Mouse (Mus musculus) gastrocnemius, postnatal 10 days (tissue): ENCODE data around the gene 2010005H15Rik. TPM values are rescaled to one million over a fixed set of nuclear protein-coding genes. Genes with fewer than 3 reads are reported as not detected.
"Not testable (repeated sequence)": the region's sequence is repeated elsewhere in the genome, so short reads cannot be mapped to it uniquely, and the experiment has no call there.

Experiments
- DNase-seq: peaks from one replicate; pipeline ENCODE4 v3.0.0; 2021; ENCODE audit warnings: mixed read lengths
- long read RNA-seq, 2 experiments: library from polyadenylated mRNA; stranded (forward); transcript quantifications; one replicate each; pipeline ENCODE4 v2.0.0; 2021
- total RNA-seq, 2 experiments: library from RNA; stranded (reverse); gene quantifications; 2 replicates each; pipeline ENCODE4 v1.2.3; 2021

2010005H15Rik gene
- 1 to 10 TPM in 1 of 2 experiments, not detected in 1; 1.3 TPM for total RNA-seq
- long read RNA-seq, experiment 1: 0 reads
- long read RNA-seq, experiment 2: 0 reads

DNA sequence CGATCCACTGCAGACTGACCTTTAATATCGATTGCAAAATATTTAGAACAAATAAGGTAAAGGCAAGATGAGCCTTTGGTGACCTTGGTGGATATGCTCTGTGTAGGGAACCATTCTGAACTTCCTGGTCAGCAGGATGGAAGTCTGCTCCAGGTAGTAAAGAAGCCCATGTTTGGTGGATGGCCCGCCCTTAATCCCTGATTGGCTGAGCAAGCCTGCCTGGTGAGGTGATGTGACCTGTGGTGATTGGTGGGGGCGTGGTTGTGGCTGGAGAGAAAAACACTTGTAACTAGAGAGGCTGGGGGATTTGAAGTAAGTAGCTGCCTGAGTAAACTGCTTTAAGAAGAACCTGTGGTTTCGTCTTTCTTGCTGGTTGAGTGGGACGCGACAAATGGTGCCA, at the start of gene 2010005H15Rik:
TSS of gene 2010005H15Rik (plus strand) at position 301 of the 400 bp plus-strand sequence.
- DNase-seq: not testable (repeated sequence)

DNA sequence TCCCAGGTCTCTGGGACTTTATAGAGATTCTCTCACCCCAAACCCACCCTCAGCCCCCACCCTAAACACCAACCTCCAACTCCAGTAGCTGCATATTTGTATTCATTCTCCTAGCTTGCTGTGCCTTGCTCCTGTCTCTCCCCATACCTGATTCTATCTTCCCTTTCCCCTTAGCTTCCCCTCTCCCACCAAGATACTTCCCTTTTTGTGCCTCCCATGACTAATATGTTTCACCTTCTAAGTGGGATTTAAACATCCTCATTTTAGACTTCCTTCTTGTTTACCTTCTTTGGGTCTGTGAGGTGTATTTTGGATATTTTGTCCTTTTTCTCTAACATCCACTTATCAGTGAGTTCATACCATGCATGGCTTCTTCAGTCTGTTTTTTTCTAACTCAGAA, 45.2 kb upstream of the 2010005H15Rik start:
- DNase-seq: no peak

DNA sequence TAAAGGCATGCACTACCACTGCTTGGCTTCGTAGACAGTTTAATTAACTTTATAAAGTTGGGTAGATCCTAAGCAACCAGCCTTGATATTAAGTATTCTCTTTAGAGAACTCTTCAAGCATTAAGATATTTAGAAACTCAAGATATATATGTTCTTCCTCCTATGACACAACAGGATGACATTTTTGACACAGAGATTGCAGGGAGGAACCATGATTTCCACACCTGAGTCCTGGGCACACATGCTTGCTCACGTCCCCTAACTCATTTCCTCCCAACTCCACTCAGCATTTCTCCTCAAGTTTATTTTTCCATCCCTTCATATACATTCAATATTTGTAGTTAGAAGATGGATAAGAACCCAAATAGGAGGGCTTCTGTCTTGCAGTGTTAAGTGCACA, 41.4 kb upstream of the 2010005H15Rik start:
- DNase-seq: no peak

DNA sequence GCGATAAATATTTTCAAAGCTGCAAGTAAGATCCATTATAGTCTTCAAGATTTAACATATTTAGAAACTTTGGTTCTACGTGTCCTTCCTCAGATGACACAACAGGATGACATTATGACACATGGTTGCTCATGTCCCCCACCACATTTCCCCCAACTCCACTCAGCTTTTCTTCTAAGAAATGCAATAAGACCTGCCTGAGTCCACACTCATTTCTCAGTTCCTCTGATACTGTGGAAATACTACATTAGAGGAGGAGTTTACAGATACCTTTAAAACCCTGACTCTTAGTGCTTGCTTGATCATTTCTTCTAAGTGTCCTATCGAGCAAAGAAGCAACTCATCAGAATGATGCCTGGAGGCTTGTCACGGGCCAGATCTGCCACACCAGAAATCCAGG, 37.4 kb upstream of the 2010005H15Rik start, which contains the start of gene Gm5483:
TSS of gene Gm5483 (plus strand) at position 301 of the 400 bp plus-strand sequence.
- DNase-seq: not testable (repeated sequence)

DNA sequence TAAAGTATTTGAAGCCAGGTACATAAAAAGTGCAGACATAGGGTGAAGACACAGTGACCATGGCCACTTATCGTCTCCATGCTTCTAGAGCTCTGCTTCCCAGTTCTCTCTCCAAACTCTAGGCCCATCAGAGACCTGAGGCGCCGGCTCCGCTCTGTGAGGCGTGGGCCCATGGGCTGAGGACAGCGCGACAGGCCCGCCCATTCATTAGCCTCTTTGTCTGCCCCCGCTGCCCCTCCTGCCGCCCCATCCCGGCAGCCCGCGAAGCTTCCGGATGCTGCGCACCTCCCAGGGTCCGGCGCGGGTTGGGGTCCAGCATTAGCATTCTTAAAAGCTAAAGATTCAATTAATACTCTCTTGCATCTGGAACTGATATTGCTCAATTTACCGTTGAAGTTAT, 22.0 kb upstream of the 2010005H15Rik start:
- no peak for DNase-seq

DNA sequence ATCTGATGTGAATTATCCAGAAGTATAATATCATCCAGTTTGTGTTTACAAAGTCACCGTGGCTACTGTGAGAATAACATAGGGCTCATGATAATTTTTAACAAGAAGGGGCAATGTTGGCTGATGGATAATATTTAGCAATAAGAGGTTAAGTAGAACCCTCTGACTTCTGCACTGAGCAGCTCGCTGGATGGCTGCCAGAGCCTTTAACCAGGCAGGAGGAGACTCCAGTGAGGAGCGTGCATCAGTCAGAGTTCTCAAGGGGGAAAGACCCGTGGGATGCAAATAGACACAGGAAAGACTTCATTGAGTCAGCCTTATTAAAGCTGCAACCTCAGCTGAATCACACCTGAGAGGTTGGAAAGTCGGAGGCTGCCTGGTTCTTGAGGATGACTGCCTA, 17.4 kb upstream of the 2010005H15Rik start:
- DNase-seq: peak; percentile 4

DNA sequence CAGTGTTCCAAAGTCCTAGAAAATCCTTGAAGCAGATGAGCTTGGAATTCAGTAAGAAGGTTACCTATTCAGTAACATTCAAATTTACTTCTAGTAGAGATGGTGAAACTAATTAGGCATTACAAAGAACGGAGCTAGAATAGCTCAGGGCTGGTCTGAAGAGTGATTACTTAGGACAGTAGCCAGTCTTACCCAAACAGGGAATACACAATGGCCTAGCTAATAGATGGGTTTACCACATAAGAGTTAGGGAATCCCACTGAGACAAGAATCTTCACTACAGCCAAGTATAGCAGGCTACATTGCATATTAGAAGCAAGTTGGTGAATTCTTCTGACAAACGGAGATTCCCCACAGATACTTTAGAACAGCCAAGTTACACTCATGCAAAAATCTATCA, 15.6 kb upstream of the 2010005H15Rik start:
- DNase-seq: not testable (repeated sequence)

DNA sequence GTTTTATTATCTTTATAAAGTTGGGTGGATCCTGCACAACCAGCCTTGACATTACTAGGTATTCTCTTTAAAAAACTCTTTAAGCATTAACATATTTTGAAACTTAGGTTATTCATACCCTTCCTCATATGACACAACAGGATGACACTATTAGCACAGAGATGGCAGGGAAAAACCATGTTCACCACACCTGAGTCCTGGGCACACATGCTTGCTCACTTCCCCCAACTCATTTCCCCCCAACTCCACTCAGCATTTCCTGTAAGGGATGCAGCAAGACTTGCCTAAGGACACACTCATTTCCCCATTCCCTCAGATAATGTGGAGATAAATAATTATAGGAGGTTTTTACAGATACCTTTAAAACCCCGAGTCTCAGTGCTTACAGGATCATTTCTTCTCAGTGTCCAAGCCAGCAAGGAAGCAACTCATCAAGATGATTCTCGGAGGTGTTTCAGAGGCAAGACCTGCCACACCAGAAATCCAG, 11.3 kb upstream of the 2010005H15Rik start, which contains the start of gene Gm5416:
TSS of gene Gm5416 (plus strand) at position 437 of the 487 bp plus-strand sequence.
- DNase-seq: no peak

DNA sequence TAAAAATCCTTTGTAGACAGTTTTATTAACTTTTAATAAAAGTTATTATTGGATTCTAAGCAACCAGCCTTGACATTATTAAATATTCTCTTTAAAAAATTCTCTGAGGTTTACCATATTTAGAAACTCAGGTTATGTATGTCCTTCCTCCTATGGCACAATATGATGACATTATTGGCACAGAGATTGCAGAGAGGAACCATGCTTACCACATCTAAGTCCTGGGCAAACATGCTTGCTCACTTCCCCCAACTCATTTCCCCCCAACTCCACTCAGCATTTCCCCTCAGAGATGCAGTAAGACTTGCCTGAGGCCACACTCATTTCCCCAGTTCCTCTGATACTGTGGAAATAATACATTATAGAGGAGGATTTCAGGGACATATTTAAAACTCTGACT, 39.3 kb downstream of the 2010005H15Rik start:
- DNase-seq: not testable (repeated sequence)

DNA sequence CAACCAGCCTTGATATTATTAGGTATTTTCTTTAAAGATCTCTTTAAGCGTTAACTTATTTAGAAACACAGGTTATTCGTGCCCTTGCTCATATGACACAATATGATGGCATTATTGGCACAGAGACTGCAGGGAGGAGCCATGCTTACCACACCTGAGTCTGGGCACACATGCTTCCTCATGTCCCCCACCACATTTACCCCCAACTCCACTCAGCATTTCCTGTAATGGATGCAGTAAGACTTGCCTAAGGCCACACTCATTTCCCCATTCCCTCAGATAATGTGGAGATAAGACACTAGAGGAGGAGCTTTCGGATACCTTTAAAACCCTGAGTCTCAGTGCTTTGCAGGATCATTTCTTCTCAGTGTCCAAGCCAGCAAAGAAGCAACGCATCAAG, 55.5 kb downstream of the 2010005H15Rik start, which contains the start of gene Stfa1:
TSS of gene Stfa1 (plus strand) at position 156 of the 400 bp plus-strand sequence.
- DNase-seq: not testable (repeated sequence)

DNA sequence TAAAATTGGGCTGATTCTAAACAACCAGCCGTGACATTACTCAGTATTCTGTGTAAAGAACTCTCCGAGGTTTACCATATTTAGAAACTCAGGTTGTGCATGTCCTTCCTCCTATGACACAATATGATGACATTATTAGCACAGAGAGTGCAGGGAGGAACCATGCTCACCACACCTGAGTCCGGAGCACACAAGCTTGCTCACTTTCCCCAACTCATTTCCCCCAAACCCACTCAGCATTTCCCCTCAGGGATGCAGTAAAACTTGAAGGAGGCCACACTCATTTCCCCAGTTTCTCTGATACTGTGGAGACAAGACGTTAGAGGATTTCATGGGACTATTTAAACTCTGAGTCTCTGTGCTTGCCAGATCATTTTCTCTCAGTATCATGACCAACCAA, 67.9 kb downstream of the 2010005H15Rik start:
- no peak for DNase-seq

Other genes starting within 250 kb of the 2010005H15Rik start
- 10 to 100 TPM; 91.4 to 93.6 TPM for gene Kpna1, start 242.7 kb upstream of the 2010005H15Rik start, total RNA-seq
- 1 to 10 TPM; 3.1 to 4.4 TPM for gene Wdr5b, start 180.3 kb upstream of the 2010005H15Rik start, total RNA-seq
- gene Fam162a, start 149.9 kb upstream of the 2010005H15Rik start, total RNA-seq: 100 to 1,000 TPM; 130 to 134 TPM
- gene Ccdc58, start 149.8 kb upstream of the 2010005H15Rik start, total RNA-seq: 10 to 100 TPM; 36.4 to 42.3 TPM
- not detected for gene Csta1, start 90.2 kb upstream of the 2010005H15Rik start, total RNA-seq
- gene Stfa2l1, start 64.7 kb upstream of the 2010005H15Rik start, total RNA-seq: 1 to 10 TPM in 1 of 2 experiments, not detected in 1; 7.2 TPM
- gene Gm5483, start 37.3 kb upstream of the 2010005H15Rik start, total RNA-seq: 10 to 100 TPM in 1 of 2 experiments, not detected in 1; 11.8 TPM
- not detected for gene Gm5416, start 11.1 kb upstream of the 2010005H15Rik start, total RNA-seq
- 10 to 100 TPM in 1 of 2 experiments, not detected in 1; 10.4 TPM for gene Stfa1, start 55.5 kb downstream of the 2010005H15Rik start, total RNA-seq
- gene BC117090, start 112.9 kb downstream of the 2010005H15Rik start, total RNA-seq: not detected
- 10 to 100 TPM in 1 of 2 experiments, not detected in 1; 15.7 TPM for gene BC100530, start 146.3 kb downstream of the 2010005H15Rik start, total RNA-seq
- gene Stfa2, start 187.0 kb downstream of the 2010005H15Rik start, total RNA-seq: 1 to 10 TPM in 1 of 2 experiments, not detected in 1; 6.0 TPM
- gene Stfa3, start 233.9 kb downstream of the 2010005H15Rik start, total RNA-seq: 1 to 10 TPM in 1 of 2 experiments, not detected in 1; 5.9 TPM